Mouse (Mus musculus) E14TG2a.4 (cell line): ENCODE measurements at regions not wholly inside any gene's neighbourhood (a gene's known extent, or its start where the extent isn't known, plus 50 kb on each side); places are given as distances from the start of the nearest gene placed in this dataset.

Experiments
- CTCF ChIP-seq: conservative IDR thresholded peaks from 2 replicates; pipeline ENCODE4 v1.5.1; 2014; ENCODE audit warnings: low read length
- NANOG ChIP-seq: IDR thresholded peaks from 2 replicates; pipeline ENCODE4 v1.6.1; 2014; ENCODE audit warnings: borderline replicate concordance, low read length, mixed read lengths
- POU5F1 ChIP-seq: IDR thresholded peaks from 2 replicates; pipeline ENCODE4 v1.6.1; 2014; ENCODE audit warnings: low read length, borderline replicate concordance

DNA sequence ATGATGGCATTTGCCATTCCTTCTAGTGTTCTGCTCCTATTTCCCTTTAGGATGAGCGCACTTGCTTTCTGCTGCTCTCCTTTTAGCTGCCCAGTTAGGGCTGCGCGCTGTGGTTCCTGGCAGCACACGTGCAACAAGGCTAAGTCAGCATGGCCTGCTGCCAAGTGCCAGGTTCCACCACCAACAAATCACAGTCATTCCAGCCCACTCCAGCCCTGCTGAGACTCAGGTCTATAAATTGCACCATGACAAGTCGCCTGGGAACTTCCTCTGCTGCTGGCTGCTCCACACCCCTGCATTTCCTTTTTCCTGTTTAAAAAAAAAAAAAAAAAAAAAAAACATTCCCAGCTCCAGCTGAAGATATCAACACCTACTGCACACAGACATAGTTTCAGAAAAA is 69.2 kb upstream of the Ptch1 start:
- TF ChIP-seq CTCF (no peak), POU5F1 (no peak), NANOG (no peak)
